Mouse (Mus musculus) 416B (cell line): ENCODE results near the gene Ccdc106.

ENCODE experiments used
- DNase-seq: peaks from one replicate; pipeline ENCODE4 v3.0.0; 2011; ENCODE audit warnings: low read depth

The Ccdc106 gene

GRCm38 (mm10) chr7:5015118-5016001 lies 5.0 kb upstream of the Ccdc106 start, which contains the start of gene Gm44973:
Gene Gm44973, plus strand, starts transcription at chr7:5015496.
- DNase-seq = peak; percentile 99

GRCm38 (mm10) chr7:5016057-5016456 lies 4.3 kb upstream of the Ccdc106 start:
- no peak for DNase-seq

DNA sequence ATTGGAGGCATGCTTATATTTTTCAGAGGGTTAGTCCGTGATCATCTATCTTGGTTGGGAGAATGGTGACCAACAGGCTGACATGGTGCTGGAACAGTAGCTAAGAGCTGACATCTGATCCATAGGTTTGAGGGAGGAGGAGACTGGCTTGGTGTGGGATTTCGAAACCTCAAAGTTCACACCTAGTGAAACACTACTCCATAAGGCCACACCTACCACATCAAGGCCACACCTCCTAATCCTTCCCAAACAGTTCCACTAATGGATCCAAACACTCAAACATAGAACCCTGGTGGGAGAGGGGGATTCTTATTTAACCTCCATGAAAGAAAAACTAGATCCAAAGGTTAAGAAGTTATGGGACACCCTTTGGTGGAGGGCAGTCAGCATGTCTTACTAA lies 3.4 kb upstream of the Ccdc106 start:
- peak; percentile 32 for DNase-seq

GRCm38 (mm10) chr7:5017352-5017751 lies 3.0 kb upstream of the Ccdc106 start:
- DNase-seq = no peak

DNA sequence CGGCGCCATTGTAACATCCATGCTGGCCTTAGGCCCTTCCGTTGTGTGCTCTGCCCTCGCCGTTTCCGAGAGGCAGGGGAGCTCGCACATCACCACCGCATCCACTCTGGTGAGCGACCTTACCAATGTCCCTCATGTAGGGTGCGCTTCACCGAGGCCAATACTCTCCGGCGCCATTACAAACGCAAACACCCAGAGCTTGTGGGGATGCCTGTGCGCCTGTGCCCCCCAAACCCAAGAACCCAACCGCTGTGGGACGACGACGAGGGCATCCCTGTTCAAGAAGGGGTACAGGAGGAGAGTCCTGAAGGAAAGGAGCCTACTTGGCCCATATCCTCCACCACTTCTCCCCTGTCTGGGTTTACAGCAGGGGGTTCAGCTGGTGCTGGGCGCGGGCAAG lies 2.4 kb upstream of the Ccdc106 start:
- DNase-seq = no peak

DNA sequence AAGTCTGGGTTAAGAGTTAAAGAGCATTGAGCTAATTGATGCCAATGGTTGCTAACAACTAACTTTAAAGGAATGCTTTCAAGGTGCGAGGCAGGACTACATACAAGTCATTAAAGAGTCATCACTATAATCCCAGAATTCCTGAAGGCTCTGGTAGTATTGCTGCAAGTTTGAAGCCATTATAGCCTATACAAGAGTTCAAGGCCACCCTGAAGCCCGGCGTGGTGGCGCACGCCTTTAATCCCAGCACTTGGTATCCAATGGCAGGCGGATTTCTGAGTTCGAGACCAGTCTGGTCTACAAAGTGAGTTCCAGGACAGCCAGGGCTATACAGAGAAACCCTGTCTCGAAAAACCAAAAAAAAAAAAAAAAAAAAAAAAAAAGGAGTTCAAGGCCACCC lies 777 bp upstream of the Ccdc106 start:
- peak; percentile 29 for DNase-seq

- peak; percentile 53 for DNase-seq
These were observed 332 bp downstream of the Ccdc106 start for GRCm38 (mm10) chr7:5020685-5021084.

DNA sequence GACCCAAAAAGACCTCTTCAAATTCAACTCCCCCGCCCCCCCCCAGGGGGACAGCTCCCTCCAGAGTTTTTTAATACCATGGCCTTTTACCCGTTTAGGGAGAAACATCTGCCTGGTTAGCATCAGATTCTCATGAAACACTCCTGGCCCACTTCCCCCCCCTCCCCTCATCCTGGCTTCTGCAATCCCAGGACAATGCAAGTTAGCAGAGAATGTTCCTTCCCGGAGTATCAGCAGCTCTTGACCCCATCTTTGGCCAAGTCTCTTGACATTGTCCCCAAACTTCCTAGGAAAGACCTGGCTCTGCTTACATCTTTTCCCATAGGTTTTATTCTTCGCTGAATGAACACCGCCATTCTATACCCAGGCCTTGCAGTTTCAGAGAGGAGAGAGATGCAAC lies 844 bp downstream of the Ccdc106 start:
- no peak for DNase-seq

DNA sequence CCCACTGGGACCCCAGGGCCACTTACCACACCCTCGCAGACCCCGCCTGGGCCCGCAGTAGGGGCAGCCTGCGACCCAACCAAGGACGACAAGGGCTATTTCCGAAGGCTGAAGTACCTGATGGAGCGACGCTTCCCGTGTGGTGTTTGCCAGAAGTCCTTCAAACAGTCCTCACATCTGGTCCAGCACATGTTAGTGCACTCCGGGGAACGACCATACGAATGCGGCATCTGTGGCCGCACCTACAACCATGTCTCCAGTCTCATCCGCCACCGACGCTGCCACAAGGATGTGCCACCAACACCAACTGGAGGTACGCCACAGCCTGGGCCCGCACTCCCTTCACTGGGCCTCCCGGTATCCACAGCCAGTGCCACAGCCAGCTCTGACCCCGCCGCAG lies 9.2 kb downstream of the Ccdc106 start:
- no peak for DNase-seq

GRCm38 (mm10) chr7:5029946-5030345 lies 9.6 kb downstream of the Ccdc106 start:
- no peak for DNase-seq

GRCm38 (mm10) chr7:5030554-5031275 lies 10.4 kb downstream of the Ccdc106 start:
- DNase-seq = no peak

- DNase-seq = no peak
These were observed 11.1 kb downstream of the Ccdc106 start for GRCm38 (mm10) chr7:5031496-5031895.

GRCm38 (mm10) chr7:5033818-5034217 lies 13.5 kb downstream of the Ccdc106 start, which contains the start of gene 4632433K11Rik:
Gene 4632433K11Rik, plus strand, starts transcription at chr7:5034118.
- no peak for DNase-seq

DNA sequence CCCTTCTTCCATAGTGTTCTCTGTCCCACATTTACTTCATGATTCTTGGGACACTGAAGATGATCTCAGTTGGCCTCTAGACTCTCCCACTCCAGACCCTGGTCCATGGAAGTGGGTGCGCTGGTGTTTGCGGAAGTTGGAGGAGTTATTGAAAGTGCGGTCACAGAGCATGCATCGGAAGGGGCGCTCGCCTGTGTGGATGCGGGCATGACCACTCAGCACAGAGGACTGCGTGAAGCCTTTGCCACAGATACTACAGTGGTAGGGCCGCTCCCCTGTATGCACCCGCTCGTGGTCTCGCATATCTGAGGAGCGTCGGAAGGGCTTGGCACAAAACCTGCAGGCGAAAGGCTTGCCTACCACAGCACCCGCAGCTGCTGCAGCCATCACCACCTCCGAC lies 15.3 kb downstream of the Ccdc106 start:
- DNase-seq = no peak

DNA sequence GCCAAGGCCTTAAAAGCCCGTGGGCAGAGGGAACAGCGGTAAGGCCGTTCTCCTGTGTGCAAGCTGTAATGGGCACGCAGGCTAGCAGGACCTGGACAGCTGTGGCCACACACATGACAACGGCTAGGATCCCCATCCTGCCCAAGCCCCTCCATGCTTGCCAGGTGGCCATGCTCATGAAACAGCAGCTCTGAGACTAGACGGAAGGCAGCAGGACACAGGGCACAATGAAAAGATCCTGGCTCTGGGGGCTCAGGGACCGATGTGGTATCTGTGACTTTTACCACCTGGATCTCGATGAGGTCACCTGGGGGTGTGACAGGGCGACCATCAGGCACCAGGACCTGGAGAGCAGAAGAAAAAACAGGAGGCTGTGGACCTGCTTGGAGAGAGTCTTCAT lies 15.8 kb downstream of the Ccdc106 start:
- DNase-seq = no peak

- DNase-seq = no peak
These were observed 16.7 kb downstream of the Ccdc106 start for GRCm38 (mm10) chr7:5037026-5037425.

GRCm38 (mm10) chr7:5037467-5037866 lies 17.1 kb downstream of the Ccdc106 start:
- no peak for DNase-seq

DNA sequence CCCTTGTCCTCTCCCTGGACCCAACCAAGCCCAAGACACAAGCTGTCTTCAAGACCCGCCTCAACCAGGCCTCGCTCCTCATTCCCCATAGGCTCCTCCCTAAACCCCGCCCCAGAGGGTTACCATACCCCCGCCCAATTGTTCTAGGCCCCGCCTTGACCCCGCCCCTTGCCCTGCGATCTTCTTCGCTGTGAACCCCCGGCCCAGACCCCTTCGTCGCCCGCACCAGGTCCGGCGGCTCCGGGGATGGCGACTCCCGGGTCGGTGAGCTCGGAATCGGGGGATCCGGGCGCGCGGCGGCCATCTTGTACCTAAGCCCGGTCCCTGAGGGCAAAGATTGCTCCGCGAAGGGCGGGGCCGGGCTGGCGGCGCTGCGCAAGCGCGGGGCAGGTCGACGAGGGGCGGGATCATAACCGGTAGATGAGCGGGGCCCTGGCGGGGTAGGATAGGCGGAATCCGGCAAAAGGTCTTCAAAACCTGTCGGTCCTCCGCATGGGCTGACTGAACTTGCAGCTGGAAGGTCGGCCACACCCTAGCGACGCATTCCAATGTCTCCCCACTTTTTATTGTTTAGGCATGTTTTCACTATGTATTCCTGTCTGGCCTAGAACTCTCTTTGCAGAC lies 17.9 kb downstream of the Ccdc106 start, which contains the start of gene Zfp784:
Zfp784 (minus strand) TSS at position 338 of the 624 bp plus-strand sequence.
- DNase-seq = peak; percentile 94

GRCm38 (mm10) chr7:5038940-5039339 lies 18.6 kb downstream of the Ccdc106 start:
- DNase-seq = peak; percentile 51

- DNase-seq = peak; percentile 79
These were observed 24.6 kb downstream of the Ccdc106 start for GRCm38 (mm10) chr7:5044981-5045380.

- DNase-seq = no peak
These were observed 25.8 kb downstream of the Ccdc106 start for GRCm38 (mm10) chr7:5046112-5046511.

DNA sequence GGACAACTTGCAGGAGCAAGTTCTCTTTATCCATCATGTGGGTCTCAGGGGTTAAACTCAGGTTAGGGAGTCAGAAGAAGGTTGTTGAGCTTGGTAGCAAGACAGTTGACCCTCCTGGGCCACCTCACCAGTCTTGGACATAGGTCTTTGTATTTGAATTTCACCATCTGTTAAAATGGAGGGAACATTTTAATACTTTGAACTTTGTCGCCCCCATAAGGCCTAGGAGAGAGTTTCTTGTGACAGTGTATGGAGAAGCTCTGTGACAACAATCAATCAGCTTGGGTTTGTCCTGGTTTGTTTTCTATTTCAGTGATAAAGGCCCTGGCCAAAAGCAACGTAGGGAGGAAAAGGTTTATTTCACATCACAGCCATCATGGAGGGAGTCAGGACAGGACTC lies 27.0 kb downstream of the Ccdc106 start:
- peak; percentile 80 for DNase-seq
